Mouse (Mus musculus): ENCODE data around the gene Spag6.

The Spag6 gene

GRCm38 (mm10) chr2:18687671-18688170 is 6.1 kb upstream of the Spag6 start:
- in situ Hi-C loops (cut with MboI, MseI) = no loop called here

- in situ Hi-C loops (cut with MboI, MseI) = no loop called here
Measured at GRCm38 (mm10) chr2:18688286-18688685, 5.5 kb upstream of the Spag6 start.

- in situ Hi-C loops (cut with MboI, MseI) = no loop called here
Measured at GRCm38 (mm10) chr2:18688708-18689063, 5.1 kb upstream of the Spag6 start.

- in situ Hi-C loops (cut with MboI, MseI) = no loop called here
Measured at GRCm38 (mm10) chr2:18689064-18689921, 4.5 kb upstream of the Spag6 start.

GRCm38 (mm10) chr2:18690055-18690691 is 3.7 kb upstream of the Spag6 start:
- in situ Hi-C loops (cut with MboI, MseI) = no loop called here

GRCm38 (mm10) chr2:18690756-18691155 is 3.1 kb upstream of the Spag6 start:
- in situ Hi-C loops (cut with MboI, MseI) = no loop called here

GRCm38 (mm10) chr2:18692031-18692430 is 1.8 kb upstream of the Spag6 start:
- in situ Hi-C loops (cut with MboI, MseI) = no loop called here

GRCm38 (mm10) chr2:18692548-18692947 is 1.3 kb upstream of the Spag6 start:
- in situ Hi-C loops (cut with MboI, MseI) = no loop called here

GRCm38 (mm10) chr2:18693491-18693870 is 351 bp upstream of the Spag6 start:
- in situ Hi-C loops (cut with MboI, MseI) = no loop called here

GRCm38 (mm10) chr2:18694611-18694950 is 749 bp downstream of the Spag6 start:
- in situ Hi-C loops (cut with MboI, MseI) = no loop called here

- in situ Hi-C loops (cut with MboI, MseI) = no loop called here
Measured at GRCm38 (mm10) chr2:18695163-18695562, 1.3 kb downstream of the Spag6 start.

GRCm38 (mm10) chr2:18695629-18696150 is 1.9 kb downstream of the Spag6 start:
- in situ Hi-C loops (cut with MboI, MseI) = no loop called here

- in situ Hi-C loops (cut with MboI, MseI) = no loop called here
Measured at GRCm38 (mm10) chr2:18697591-18698244, 3.9 kb downstream of the Spag6 start.

GRCm38 (mm10) chr2:18698663-18699385 is 5.0 kb downstream of the Spag6 start:
- in situ Hi-C loops (cut with MboI, MseI) = no loop called here

- in situ Hi-C loops (cut with MboI, MseI) = no loop called here
Measured at GRCm38 (mm10) chr2:18699401-18699990, 5.7 kb downstream of the Spag6 start.

GRCm38 (mm10) chr2:18710356-18710755 is 16.5 kb downstream of the Spag6 start:
- in situ Hi-C loops (cut with MboI, MseI) = no loop called here

- in situ Hi-C loops (cut with MboI, MseI) = no loop called here
Measured at GRCm38 (mm10) chr2:18713071-18713470, 19.2 kb downstream of the Spag6 start.

- in situ Hi-C loops (cut with MboI, MseI) = no loop called here
Measured at GRCm38 (mm10) chr2:18714337-18714736, 20.5 kb downstream of the Spag6 start.

GRCm38 (mm10) chr2:18718521-18718920 is 24.7 kb downstream of the Spag6 start:
- in situ Hi-C loops (cut with MboI, MseI) = no loop called here

- in situ Hi-C loops (cut with MboI, MseI) = no loop called here
Measured at GRCm38 (mm10) chr2:18722208-18722830, 28.5 kb downstream of the Spag6 start.

- in situ Hi-C loops (cut with MboI, MseI) = no loop called here
Measured at GRCm38 (mm10) chr2:18724462-18724861, 30.6 kb downstream of the Spag6 start.
